Mouse (Mus musculus): ENCODE measurements around the gene Prkn. TPM values are rescaled to one million over a fixed set of nuclear protein-coding genes. Genes with fewer than 3 reads are reported as not detected.

Prkn gene
- polyA plus RNA-seq, 1 experiment: not detected

GRCm38 (mm10) chr17:11483032-11483431, 642.8 kb downstream of the Prkn start:
- TF ChIP-seq FOSL1 (IDR thresholded peaks at IDR 0.05; ENCODE audit: insufficient read depth, low read length, poor library complexity, severe bottlenecking) (no peak), CTCF (IDR thresholded peaks at IDR 0.05; ENCODE audit: control insufficient read depth, insufficient read depth, insufficient read length) (no peak), MYOG (IDR thresholded peaks at IDR 0.05; ENCODE audit: control insufficient read depth, extremely low read depth, insufficient read length) (no peak), CEBPB (IDR thresholded peaks at IDR 0.05; ENCODE audit: low read depth) (no peak), USF1 (IDR thresholded peaks at IDR 0.05; ENCODE audit: low read depth) (no peak), MYOD1 (IDR thresholded peaks at IDR 0.05; ENCODE audit: control insufficient read depth, insufficient read length, low read depth) (no peak), MAX (IDR thresholded peaks at IDR 0.05) (no peak)
- no peak overlapping the region for H3ac ChIP-seq (ENCODE audit: control insufficient read depth, insufficient read length, low read depth)
- H3K79me3 ChIP-seq (ENCODE audit: low read depth): no peaks in the 10 kb centered on the region
- H3K36me3 ChIP-seq (ENCODE audit: control insufficient read depth, insufficient read depth): no peaks in the 10 kb centered on the region
- no peak overlapping the region for H3K4me3 ChIP-seq (ENCODE audit: insufficient read depth, poor library complexity, severe bottlenecking)
- no peaks in the 10 kb centered on the region for H3K27me3 ChIP-seq (ENCODE audit: control insufficient read depth, insufficient read depth, insufficient read length)
- no peaks in the 10 kb centered on the region for H3K79me2 ChIP-seq (ENCODE audit: control insufficient read depth, insufficient read depth)

- no peaks in the 10 kb centered on the region for H3K36me3 ChIP-seq (ENCODE audit: control insufficient read depth, insufficient read depth)
- H3K27me3 ChIP-seq (ENCODE audit: control insufficient read depth, insufficient read depth, insufficient read length): no peaks in the 10 kb centered on the region
- H3K79me2 ChIP-seq (ENCODE audit: control insufficient read depth, insufficient read depth): no peaks in the 10 kb centered on the region
- TF ChIP-seq USF1 (IDR thresholded peaks at IDR 0.05; ENCODE audit: low read depth) (no peak), MYOG (IDR thresholded peaks at IDR 0.05; ENCODE audit: control insufficient read depth, extremely low read depth, insufficient read length) (no peak), MAX (IDR thresholded peaks at IDR 0.05) (no peak), CTCF (IDR thresholded peaks at IDR 0.05; ENCODE audit: control insufficient read depth, insufficient read depth, insufficient read length) (no peak), MYOD1 (IDR thresholded peaks at IDR 0.05; ENCODE audit: control insufficient read depth, insufficient read length, low read depth) (no peak), CEBPB (IDR thresholded peaks at IDR 0.05; ENCODE audit: low read depth) (no peak), FOSL1 (IDR thresholded peaks at IDR 0.05; ENCODE audit: insufficient read depth, low read length, poor library complexity, severe bottlenecking) (no peak)
- H3K4me3 ChIP-seq (ENCODE audit: insufficient read depth, poor library complexity, severe bottlenecking): no peak overlapping the region
- H3K79me3 ChIP-seq (ENCODE audit: low read depth): no peaks in the 10 kb centered on the region
- no peak overlapping the region for H3ac ChIP-seq (ENCODE audit: control insufficient read depth, insufficient read length, low read depth)
Measured at GRCm38 (mm10) chr17:11490051-11490450, 649.9 kb downstream of the Prkn start.

- H3K36me3 ChIP-seq (ENCODE audit: control insufficient read depth, insufficient read depth): no peaks in the 10 kb centered on the region
- no peak overlapping the region for H3ac ChIP-seq (ENCODE audit: control insufficient read depth, insufficient read length, low read depth)
- no peaks in the 10 kb centered on the region for H3K79me2 ChIP-seq (ENCODE audit: control insufficient read depth, insufficient read depth)
- no peaks in the 10 kb centered on the region for H3K27me3 ChIP-seq (ENCODE audit: control insufficient read depth, insufficient read depth, insufficient read length)
- TF ChIP-seq USF1 (IDR thresholded peaks at IDR 0.05; ENCODE audit: low read depth) (no peak), MYOG (IDR thresholded peaks at IDR 0.05; ENCODE audit: control insufficient read depth, extremely low read depth, insufficient read length) (no peak), CTCF (IDR thresholded peaks at IDR 0.05; ENCODE audit: control insufficient read depth, insufficient read depth, insufficient read length) (no peak), MAX (IDR thresholded peaks at IDR 0.05) (no peak), FOSL1 (IDR thresholded peaks at IDR 0.05; ENCODE audit: insufficient read depth, low read length, poor library complexity, severe bottlenecking) (no peak), CEBPB (IDR thresholded peaks at IDR 0.05; ENCODE audit: low read depth) (no peak), MYOD1 (IDR thresholded peaks at IDR 0.05; ENCODE audit: control insufficient read depth, insufficient read length, low read depth) (no peak)
- no peak overlapping the region for H3K4me3 ChIP-seq (ENCODE audit: insufficient read depth, poor library complexity, severe bottlenecking)
- no peaks in the 10 kb centered on the region for H3K79me3 ChIP-seq (ENCODE audit: low read depth)
Measured at GRCm38 (mm10) chr17:11502556-11502955, 662.4 kb downstream of the Prkn start.

- Histone ChIP-seq H3K4me3 (ENCODE audit: insufficient read depth, poor library complexity, severe bottlenecking) (no peak overlapping the region), H3K79me3 (ENCODE audit: low read depth) (no peaks in the 10 kb centered on the region), H3K27me3 (ENCODE audit: control insufficient read depth, insufficient read depth, insufficient read length) (no peaks in the 10 kb centered on the region), H3K79me2 (ENCODE audit: control insufficient read depth, insufficient read depth) (no peaks in the 10 kb centered on the region), H3K36me3 (ENCODE audit: control insufficient read depth, insufficient read depth) (no peaks in the 10 kb centered on the region), H3ac (ENCODE audit: control insufficient read depth, insufficient read length, low read depth) (no peak overlapping the region)
- TF ChIP-seq MYOD1 (IDR thresholded peaks at IDR 0.05; ENCODE audit: control insufficient read depth, insufficient read length, low read depth): no peak
- no peak for TF ChIP-seq MYOG (IDR thresholded peaks at IDR 0.05; ENCODE audit: control insufficient read depth, extremely low read depth, insufficient read length)
- no peak for TF ChIP-seq FOSL1 (IDR thresholded peaks at IDR 0.05; ENCODE audit: insufficient read depth, low read length, poor library complexity, severe bottlenecking)
- TF ChIP-seq MAX (IDR thresholded peaks at IDR 0.05): no peak
- no peak for TF ChIP-seq USF1 (IDR thresholded peaks at IDR 0.05; ENCODE audit: low read depth)
- TF ChIP-seq CEBPB (IDR thresholded peaks at IDR 0.05; ENCODE audit: low read depth): no peak
- no peak for TF ChIP-seq CTCF (IDR thresholded peaks at IDR 0.05; ENCODE audit: control insufficient read depth, insufficient read depth, insufficient read length)
Measured at GRCm38 (mm10) chr17:11504496-11504895, 664.3 kb downstream of the Prkn start.

- no peaks in the 10 kb centered on the region for H3K79me3 ChIP-seq (ENCODE audit: low read depth)
- no peaks in the 10 kb centered on the region for H3K79me2 ChIP-seq (ENCODE audit: control insufficient read depth, insufficient read depth)
- no peaks in the 10 kb centered on the region for H3K27me3 ChIP-seq (ENCODE audit: control insufficient read depth, insufficient read depth, insufficient read length)
- no peaks in the 10 kb centered on the region for H3K36me3 ChIP-seq (ENCODE audit: control insufficient read depth, insufficient read depth)
- TF ChIP-seq MYOD1 (IDR thresholded peaks at IDR 0.05; ENCODE audit: control insufficient read depth, insufficient read length, low read depth): no peak
- no peak for TF ChIP-seq CEBPB (IDR thresholded peaks at IDR 0.05; ENCODE audit: low read depth)
- TF ChIP-seq FOSL1 (IDR thresholded peaks at IDR 0.05; ENCODE audit: insufficient read depth, low read length, poor library complexity, severe bottlenecking): no peak
- no peak overlapping the region for H3ac ChIP-seq (ENCODE audit: control insufficient read depth, insufficient read length, low read depth)
- H3K4me3 ChIP-seq (ENCODE audit: insufficient read depth, poor library complexity, severe bottlenecking): no peak overlapping the region
Measured at GRCm38 (mm10) chr17:11507082-11507481, 666.9 kb downstream of the Prkn start.

- H3K79me2 ChIP-seq (ENCODE audit: control insufficient read depth, insufficient read depth): no peaks in the 10 kb centered on the region
- no peak for TF ChIP-seq CEBPB (IDR thresholded peaks at IDR 0.05; ENCODE audit: low read depth)
- TF ChIP-seq CTCF (IDR thresholded peaks at IDR 0.05; ENCODE audit: control insufficient read depth, insufficient read depth, insufficient read length): no peak
- no peak for TF ChIP-seq MAX (IDR thresholded peaks at IDR 0.05)
- no peaks in the 10 kb centered on the region for H3K27me3 ChIP-seq (ENCODE audit: control insufficient read depth, insufficient read depth, insufficient read length)
- no peak overlapping the region for H3ac ChIP-seq (ENCODE audit: control insufficient read depth, insufficient read length, low read depth)
- H3K36me3 ChIP-seq (ENCODE audit: control insufficient read depth, insufficient read depth): no peaks in the 10 kb centered on the region
- H3K79me3 ChIP-seq (ENCODE audit: low read depth): no peaks in the 10 kb centered on the region
- H3K4me3 ChIP-seq (ENCODE audit: insufficient read depth, poor library complexity, severe bottlenecking): no peak overlapping the region
Measured at GRCm38 (mm10) chr17:11510081-11510480, 669.9 kb downstream of the Prkn start.
